Mouse (Mus musculus) induced T-regulatory cell, adult 2 months (primary cell): ENCODE measurements around the gene Marcksl1.

Source experiments
- DNase-seq: peaks from one replicate; pipeline ENCODE4 v3.0.0-alpha.2; 2012; ENCODE audit warnings: low read depth

The Marcksl1 gene

DNA sequence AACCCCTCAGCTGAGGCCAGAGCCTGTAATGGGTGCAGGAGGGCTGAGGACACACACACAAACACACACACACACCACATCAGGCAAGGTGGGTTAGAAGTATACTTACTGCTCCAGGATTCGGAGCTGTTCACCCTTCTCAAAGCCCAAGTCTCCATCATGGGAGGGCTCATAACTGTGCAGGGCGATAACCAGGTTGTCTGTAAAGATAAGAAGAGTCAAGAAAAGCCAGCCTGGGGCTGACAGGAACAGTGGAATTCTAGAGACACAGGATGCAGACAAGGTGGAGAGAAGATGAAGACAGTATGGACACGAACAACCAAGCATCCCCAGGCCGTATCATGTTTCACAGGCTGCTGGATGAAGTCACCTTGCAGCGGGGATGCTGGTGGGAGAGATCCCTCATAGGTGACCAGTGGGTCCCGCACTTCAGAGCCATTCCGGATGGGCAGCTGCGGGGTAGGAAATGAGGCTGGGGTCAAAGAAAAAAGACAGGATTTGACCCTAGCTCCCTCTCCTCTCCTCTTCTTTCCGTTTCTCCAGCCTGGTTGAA lies 44.0 kb downstream of the Marcksl1 start:
- peak; percentile 46 for DNase-seq

DNA sequence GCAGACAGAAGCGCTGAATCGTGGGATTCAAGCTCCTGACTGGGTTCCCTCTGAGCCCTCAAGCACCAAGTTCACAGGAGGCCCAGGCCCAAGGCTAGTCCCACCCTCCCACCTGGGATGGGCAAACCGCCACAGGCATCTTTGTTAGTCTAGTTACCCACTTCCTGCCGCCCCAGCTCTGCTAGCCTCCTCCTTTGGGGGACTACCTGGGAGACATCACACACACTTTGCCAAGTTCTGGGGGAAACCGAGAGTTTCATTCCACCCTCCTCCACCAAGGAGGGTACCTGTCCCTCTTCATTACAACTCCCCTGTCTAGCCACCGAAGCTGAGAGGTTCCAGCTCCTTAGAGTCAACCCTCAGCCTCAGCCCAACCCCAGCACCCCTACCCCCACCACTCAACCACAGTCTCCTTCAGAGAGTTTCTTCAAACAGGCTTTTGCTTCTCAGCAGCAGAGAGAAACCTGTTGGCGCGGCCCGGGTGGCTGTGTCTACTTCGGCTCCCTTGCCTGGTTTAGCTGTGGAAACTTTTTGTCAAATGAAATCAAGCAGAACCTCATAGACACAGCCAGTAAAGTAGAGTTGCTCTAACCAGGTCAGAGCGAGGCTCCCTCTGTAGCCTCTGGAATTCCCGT lies 45.1 kb downstream of the Marcksl1 start:
- peak; percentile 89 for DNase-seq

- peak; percentile 50 for DNase-seq
Measured at GRCm38 (mm10) chr4:129561184-129561583, 47.8 kb downstream of the Marcksl1 start.

DNA sequence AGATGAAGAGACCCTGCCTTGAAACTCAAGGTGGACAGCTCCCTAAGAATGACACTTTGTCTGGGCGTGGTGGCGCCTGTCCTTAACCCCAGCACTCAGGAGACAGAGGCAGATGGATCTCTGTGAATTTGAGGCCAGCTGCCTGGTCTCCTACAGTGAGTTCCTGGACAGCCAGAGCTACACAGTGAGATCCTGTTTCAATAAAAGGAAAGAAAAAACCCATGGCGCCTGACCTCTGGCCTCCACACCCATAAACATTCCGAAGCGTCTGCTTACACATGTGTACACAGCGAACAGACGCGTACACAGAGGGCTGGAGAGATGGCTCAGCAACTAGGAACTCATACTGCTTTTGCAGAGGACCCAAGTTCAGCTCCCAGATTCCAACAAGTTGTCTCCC lies 50.3 kb downstream of the Marcksl1 start:
- DNase-seq = no peak

- DNase-seq = peak; percentile 63
Measured at GRCm38 (mm10) chr4:129565139-129565538, 51.8 kb downstream of the Marcksl1 start.
